Mouse (Mus musculus): Measurements from ENCODE around the gene C2cd4c.

C2cd4c gene

GRCm38 (mm10) chr10:79612192-79613135 lies 1.4 kb downstream of the C2cd4c start:
- peak; percentile 46 for DNase-seq (ENCODE audit: inconsistent ontology term)

- no peak for DNase-seq (ENCODE audit: inconsistent ontology term)
Observed at GRCm38 (mm10) chr10:79611296-79611695, 2.5 kb downstream of the C2cd4c start.

GRCm38 (mm10) chr10:79609276-79609675 lies 4.5 kb downstream of the C2cd4c start:
- DNase-seq (ENCODE audit: inconsistent ontology term), result no peak

GRCm38 (mm10) chr10:79607892-79608291 lies 5.9 kb downstream of the C2cd4c start:
- no peak for DNase-seq (ENCODE audit: inconsistent ontology term)

- DNase-seq (ENCODE audit: inconsistent ontology term), result peak; percentile 44
Observed at GRCm38 (mm10) chr10:79606537-79606936, 7.3 kb downstream of the C2cd4c start.

DNA sequence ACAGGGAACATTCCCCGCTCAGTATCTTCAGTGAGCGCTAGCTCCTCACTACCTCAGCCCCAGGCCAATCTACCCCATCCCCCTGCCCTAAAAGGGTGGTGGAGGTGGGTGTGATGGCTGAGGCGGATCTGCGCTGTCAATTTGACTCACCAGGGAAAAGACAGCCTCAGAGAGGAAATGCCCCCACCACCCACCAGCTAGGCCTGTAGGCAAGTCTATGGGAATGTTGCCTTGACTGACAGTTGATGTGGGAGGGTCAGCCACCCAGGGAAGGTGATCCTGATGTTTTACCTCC lies 15.9 kb downstream of the C2cd4c start:
- no peak for DNase-seq (ENCODE audit: inconsistent ontology term)

GRCm38 (mm10) chr10:79597051-79597935 lies 16.5 kb downstream of the C2cd4c start:
- no peak for DNase-seq (ENCODE audit: inconsistent ontology term)

- no peak for DNase-seq (ENCODE audit: inconsistent ontology term)
Observed at GRCm38 (mm10) chr10:79595590-79595929, 18.3 kb downstream of the C2cd4c start.

GRCm38 (mm10) chr10:79594872-79595589 lies 18.8 kb downstream of the C2cd4c start:
- peak; percentile 74 for DNase-seq (ENCODE audit: inconsistent ontology term)

DNA sequence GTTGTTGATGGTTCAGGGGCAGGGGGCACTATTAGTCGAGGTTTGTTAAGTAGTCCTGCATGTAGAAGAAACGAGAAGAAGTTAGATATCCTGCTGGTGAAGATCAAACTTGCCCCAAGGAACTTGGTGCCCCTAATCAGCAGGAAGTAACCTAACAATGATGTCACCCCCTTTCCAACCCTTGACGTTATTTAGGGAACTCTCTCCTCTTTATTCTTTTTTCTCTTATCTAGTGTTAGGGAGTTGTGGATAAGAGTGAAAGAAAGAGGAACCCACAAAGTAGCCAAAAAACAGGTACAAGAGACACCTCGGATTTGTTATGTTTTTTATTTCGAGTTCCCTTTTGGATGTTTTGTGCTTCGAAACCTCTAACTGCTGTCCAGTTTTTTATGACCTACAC lies 19.7 kb downstream of the C2cd4c start:
- no peak for DNase-seq (ENCODE audit: inconsistent ontology term)

DNA sequence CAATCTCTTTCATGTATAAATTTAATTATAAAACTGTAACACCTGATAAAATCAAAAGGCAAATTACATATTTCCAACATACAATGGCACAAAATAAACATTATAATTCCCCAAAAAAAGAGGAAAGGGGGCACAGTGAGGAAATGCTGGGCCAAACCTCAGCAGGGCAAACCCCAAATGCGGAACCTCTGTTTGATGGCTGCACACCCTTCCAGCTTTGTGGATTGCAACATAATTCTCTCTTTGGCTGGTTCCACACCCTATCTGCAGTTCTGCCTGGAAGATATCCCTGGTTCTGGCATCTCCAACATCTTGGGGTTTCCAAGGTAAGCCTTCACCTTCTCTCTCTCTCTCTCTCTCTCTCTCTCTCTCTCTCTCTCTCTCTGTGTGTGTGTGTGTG lies 23.1 kb downstream of the C2cd4c start:
- DNase-seq (ENCODE audit: inconsistent ontology term), result no peak

DNA sequence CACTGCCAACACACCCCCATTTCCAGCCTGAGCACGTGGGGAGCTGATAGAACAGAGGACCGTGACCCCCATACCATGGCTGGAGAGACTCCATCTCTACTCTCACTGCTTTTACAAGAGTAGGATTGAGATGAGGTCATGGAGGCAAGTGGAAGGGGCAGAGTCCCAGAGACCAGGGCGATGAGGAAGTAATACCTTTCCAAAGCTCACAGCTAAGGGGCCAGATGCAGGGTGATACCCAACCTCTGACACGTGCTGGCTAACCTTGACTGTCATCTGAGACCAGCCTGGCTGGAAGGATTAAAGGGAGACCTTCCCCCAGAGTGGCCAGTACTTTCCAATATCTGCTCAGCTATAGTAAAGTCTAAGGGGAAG lies 26.1 kb downstream of the C2cd4c start:
- no peak for DNase-seq (ENCODE audit: inconsistent ontology term)

- no peak for DNase-seq (ENCODE audit: inconsistent ontology term)
Observed at GRCm38 (mm10) chr10:79587061-79587751, 26.6 kb downstream of the C2cd4c start, which contains the start of gene Theg. Gene Theg, minus strand, starts transcription at chr10:79587331.

- DNase-seq (ENCODE audit: inconsistent ontology term), result no peak
Observed at GRCm38 (mm10) chr10:79586243-79586642, 27.6 kb downstream of the C2cd4c start.

- DNase-seq (ENCODE audit: inconsistent ontology term), result no peak
Observed at GRCm38 (mm10) chr10:79585723-79586122, 28.1 kb downstream of the C2cd4c start.

DNA sequence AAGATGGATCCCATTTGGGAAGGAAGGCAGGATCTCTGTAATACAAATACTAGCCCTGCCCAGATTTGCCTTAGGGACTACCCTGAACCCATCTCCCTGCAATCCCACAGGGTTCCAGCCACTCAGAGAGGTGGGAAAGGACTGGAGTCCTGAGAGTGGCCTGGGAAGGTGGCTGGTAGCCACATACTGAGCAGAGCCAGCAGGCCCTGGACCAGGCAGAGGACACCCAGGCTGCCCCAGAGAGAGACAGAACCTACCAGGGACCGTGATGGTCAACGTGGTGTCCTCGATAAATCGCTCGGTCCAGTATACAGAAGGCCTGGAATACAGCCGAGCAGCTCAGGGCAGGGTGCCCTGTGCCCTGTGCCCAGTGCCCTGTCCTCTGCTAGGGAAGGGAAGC lies 28.7 kb downstream of the C2cd4c start:
- no peak for DNase-seq (ENCODE audit: inconsistent ontology term)

DNA sequence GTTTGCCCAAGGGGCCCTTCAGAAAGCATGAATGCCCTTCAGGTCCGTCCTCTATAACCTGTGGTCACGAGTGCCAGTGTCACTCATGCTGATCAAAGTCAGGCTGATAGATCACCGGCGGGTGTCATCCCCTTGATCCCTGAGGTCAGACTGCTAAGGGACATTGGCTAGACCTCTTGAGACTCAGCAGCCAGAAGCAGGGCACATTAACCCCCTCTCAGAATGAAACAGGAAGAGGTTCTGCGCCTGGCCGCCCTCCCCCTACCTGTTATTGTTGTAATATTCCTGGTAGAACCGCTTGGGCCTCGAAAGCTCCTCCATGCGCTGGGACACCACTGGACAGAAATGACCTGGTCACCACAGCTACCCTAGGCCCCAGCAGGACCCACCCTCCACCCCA lies 29.4 kb downstream of the C2cd4c start:
- no peak for DNase-seq (ENCODE audit: inconsistent ontology term)

DNA sequence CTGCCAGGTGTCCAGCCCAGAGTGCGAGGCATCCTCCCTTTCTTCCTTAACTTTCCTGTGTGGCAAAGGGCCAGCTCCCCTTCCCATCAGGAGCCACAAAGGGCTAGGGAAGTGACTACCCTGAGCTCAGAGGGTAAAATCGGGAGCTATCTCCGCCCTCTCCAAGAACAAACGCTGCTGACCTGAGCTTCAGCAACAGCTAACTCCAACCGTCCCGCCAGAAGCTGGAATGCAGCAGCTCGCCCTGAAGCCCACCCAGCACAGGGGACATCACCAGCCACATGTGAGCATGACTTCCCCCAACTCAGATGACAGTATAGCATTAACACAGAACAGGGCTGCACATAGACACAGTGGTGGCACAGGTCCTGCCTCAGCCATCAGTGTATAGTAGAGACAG lies 29.8 kb downstream of the C2cd4c start:
- DNase-seq (ENCODE audit: inconsistent ontology term), result no peak

DNA sequence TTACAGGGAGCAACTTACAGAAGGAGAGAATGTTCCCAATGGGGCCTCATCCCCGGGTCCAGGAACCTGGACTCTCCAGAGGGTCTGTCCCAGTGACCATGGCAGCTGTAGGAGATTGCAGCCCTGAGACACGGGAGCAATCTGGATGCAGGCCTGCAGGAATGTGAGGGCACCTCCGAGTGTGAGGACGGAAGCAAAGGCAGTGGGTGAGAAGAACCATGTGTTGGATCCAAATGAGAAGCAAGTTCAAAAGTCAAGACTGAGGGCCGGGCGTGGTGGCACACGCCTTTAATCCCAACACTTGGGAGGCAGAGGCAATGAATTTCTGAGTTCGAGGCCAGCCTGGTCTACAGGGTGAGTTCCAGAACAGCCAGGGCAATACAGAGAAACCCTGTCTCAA lies 32.3 kb downstream of the C2cd4c start:
- DNase-seq (ENCODE audit: inconsistent ontology term), result no peak

- no peak for DNase-seq (ENCODE audit: inconsistent ontology term)
Observed at GRCm38 (mm10) chr10:79580811-79581210, 33.0 kb downstream of the C2cd4c start.

GRCm38 (mm10) chr10:79580356-79580755 lies 33.5 kb downstream of the C2cd4c start:
- no peak for DNase-seq (ENCODE audit: inconsistent ontology term)

DNA sequence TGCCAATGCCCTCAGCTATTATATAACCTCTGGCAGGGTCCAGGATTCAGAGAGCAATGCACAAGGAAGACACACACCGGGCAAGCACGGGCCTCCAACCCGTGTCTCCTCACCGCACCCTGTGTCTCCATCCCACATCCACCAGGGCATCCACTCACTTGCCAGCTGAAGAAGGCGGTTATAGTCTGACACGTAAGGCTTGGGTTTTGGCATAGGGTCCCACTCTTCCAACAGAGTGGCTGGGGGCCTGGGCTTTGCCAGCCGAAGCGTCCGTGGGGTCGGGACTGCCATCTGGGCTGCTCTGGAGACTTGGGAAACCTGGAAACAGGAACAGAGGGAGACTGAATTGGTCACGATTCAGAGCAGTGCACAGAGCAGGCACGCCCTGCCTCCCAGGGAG lies 34.0 kb downstream of the C2cd4c start:
- no peak for DNase-seq (ENCODE audit: inconsistent ontology term)
